Mouse (Mus musculus) kidney, postnatal 10 days (tissue): ENCODE data around the gene Xaf1.
A peak's percentile ranks its signal among the peaks of the same experiment; 100 is the strongest.

ENCODE experiments used
- DNase-seq: peaks from one replicate; pipeline ENCODE4 v3.0.0; 2021; ENCODE audit warnings: mixed read lengths

The Xaf1 gene

DNA sequence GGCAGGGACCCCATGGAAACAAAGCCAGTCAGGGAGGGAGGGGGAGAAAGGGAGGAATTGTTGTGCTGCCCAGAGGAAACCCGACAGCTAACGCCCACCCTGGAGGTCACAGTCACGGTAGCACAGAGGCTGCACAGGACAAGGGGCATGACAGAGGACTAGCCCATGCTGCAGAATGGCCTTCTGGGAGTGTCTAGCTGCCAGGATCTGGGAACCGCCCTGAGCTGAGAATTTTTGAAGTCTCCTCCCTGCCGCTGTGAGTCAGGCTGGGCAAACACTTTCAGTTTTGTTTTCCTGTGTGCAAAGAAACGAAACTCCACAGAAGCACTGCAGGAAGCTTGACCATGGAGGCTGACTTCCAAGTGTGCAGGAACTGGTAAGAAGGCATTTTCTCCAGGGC, at the start of gene Xaf1:
TSS of gene Xaf1 (plus strand) at position 296 of the 400 bp plus-strand sequence.
- DNase-seq, result peak; percentile 69

DNA sequence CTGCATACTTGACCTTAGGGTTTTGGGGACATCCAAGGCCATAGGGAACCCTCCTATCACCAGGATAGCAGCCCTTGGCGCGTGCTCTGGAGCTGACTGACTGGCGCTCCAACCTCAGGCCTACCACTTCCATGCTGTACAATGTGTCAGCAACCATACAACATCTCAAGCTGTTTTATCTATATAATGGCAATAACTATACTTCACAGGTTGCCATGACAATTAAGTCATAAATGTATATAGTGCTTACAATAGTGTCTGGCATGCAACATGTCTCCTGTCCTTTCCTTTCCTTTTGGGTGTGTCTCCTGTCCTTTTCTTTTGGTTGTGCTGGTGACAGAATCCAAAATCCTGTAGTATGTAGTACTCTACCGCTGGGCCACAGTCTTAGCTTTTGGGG, 45.8 kb upstream of the Xaf1 start:
- no peak for DNase-seq

DNA sequence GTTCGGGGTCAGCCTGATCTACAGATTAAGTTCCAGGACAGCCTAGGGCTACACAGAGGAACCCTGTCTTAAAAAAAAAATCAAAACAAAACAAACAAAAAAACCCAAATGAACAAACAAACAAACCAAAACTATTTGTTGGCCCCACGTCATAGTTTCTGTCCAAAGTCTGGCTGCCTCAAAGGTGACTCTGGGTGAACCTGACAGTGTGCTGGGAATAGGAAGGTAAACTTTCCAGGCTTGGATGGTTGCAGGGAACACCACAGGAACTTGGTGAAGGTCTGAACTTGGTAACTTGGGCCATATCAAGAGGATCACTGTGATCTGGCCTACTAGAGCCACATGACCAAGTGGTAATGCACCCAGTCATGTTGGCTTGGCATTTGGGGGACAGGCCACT, 45.0 kb upstream of the Xaf1 start:
- no peak for DNase-seq

DNA sequence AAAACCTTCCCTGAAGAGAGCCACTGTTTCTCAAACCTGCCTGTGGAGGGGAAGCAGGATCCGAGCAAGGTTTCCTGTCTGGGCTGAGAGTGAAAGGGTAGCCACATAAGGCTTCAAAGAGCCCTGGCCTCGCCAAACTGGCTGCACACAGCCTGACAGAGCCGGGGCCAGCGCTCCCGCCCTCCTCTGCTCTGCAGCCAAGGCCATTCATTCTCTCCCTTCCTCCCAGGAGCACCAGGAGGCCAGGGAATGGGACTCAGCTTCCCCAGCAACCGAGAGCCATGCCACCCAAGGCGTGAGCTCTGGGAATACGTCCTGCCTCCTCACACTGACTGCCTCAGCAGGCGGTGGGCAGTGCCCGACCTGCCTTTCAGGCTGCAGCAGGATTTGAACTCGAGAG, 35.9 kb upstream of the Xaf1 start:
- peak; percentile 9 for DNase-seq

DNA sequence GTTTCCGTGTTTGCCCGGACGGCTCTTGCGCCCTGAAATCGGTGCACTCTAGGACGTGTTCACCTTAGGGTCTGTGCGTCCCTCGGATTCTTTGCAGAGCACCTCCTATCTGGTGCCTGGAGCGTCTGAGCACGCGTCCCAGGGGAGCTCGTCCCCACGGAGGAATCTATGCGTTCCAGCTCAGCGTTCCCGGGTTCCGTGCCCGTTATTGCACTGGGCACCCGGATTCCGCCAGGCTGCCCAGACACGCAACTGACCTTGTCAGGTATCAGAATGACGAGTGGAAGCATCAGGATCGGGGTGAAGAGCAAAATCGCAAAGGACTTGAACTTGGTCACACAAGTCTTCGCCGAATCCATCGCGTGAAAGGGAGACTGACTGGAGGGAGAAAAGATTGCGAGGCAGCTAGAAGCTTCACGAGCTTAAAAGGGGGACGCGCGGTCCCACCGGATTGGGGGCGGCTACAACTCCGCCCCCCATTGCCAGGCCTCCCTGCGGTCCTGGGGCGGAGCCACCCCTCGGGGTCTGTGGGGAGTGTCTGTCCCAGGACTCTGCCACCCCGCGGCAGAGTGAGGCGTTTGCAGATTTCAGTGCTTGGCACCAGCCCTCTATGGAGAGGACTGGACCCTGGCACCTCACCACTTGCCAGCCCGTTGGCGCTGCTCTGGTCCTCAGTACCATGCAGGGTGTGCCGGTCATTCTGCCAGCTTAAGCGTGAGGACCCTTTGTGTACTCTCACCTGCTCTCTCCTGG, 35.0 kb upstream of the Xaf1 start:
- DNase-seq, result peak; percentile 68

DNA sequence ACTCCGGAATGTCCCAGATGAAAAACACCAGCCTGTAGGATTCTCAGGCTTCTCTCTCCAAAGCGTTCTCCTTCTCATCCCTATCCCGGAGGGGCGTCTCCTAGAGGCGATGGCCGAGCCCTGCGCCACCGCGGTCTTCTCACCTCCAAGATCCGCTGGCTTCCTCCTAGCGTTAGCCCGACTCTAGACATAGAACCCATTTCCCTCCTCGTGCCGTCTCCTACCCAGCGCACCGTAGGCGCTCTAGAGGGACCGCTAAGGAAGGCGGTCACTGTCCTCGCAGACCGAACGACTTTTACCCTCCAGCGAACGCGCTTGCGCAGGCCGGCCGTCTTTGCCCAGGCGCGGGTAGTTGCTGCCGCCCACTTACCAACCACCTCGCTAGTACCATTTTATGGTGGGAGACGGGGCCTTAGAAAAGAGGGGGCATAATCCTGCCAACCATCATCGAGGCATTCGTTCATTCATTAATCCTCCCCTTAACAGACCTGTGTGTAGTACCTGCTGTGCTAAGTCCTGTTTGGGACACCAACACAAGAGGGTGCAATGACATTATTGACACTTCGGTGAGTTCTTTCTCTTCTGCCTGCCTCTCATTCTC, 34.4 kb upstream of the Xaf1 start, which contains the start of gene Slc13a5:
TSS of gene Slc13a5 (minus strand) at position 263 of the 601 bp plus-strand sequence.
- peak; percentile 19 for DNase-seq

DNA sequence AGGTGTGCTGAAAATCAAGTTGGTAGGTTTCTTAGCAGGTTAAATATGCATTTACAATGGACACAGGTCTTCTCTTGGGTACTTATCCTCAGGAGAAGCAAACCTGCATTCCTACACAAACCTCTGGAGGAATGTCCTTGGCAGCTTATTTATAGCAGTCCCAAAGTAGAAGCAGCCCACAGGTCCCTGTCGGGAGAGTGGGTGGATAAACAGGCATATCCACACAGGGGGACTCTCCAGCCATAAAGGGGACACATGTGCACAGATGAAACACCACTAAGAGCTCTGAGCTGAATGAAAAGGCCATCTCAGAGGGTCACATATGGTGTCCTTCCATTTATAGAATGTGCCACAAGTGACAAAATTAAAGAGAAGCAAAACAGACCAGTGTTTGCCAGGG, 29.7 kb upstream of the Xaf1 start:
- no peak for DNase-seq

DNA sequence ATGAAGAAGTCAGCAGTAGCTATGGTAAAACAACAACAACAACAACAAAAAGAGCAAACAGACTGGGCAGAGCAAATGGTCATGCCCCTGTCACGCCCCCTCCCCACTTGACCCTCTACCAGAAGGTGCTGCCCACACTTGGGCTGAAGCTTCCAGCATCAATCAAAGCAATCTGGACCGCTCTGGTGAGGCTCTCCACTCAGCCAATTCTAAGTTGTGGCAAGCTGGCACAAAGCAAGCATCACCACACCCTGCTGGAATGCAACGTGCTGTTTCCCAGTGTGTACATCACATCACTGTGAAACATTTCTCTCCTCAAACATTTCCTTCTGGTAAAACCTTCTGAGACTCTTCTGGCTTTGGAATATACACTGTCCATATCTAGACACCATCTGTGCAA, 28.1 kb upstream of the Xaf1 start:
- DNase-seq, result no peak

DNA sequence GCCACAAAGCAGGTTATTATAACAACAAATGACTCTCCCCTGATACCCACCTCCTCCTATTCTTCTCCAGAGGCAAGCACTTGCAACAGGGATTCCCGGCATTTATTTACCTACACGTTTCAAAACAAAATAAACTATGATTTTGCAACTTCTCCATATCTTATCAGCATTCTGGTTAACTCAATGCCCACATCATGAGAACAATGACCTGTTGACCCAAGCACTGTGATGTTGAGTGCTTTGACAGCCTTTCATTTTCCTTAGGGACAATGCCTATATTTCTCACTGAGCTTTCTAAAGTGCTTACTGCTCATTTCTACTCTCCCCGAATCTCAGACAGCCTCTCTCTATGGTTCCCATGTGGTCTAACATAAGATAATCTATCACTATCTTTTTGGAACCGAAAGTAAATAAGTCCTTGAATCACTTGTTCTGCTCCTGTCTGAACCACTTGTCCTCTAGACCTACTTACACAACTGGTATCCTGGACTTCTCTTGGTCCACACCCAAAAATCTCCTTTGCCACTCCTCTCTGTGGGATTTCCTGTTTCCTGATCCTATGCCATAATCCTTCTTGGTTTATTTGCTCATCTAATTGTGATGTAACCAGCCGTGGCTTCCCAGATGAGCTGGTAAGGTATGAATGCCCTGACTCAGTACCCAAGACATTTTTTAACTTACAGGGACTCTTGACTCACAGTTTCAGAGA, 20.1 kb upstream of the Xaf1 start:
- DNase-seq, result no peak

DNA sequence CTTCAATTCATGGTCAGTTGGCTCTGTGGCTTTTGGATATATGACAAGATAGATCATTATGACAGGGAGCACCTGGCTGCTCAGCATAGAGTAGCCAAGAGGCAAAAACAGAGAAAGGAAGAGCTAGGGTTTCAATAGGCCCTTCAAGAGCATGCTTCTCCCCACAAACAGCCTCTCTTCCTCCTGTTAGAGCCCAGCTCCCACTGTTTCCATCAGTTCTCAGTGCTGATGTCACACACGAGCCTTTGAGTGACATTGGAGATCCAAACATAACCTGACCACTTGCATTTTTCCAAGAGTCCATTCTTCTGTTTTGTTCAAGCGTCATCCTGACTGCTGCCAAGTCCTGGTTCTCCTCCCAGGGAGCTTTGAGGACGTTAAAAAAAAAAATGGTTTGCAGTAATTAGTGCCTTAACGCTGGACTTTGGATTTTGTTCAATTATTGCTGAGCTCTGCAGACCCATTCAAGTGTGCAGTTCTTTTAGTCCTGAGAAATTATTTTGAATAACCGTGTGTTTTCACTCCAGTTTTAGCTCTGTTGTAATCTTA, 19.5 kb upstream of the Xaf1 start:
- DNase-seq, result no peak

DNA sequence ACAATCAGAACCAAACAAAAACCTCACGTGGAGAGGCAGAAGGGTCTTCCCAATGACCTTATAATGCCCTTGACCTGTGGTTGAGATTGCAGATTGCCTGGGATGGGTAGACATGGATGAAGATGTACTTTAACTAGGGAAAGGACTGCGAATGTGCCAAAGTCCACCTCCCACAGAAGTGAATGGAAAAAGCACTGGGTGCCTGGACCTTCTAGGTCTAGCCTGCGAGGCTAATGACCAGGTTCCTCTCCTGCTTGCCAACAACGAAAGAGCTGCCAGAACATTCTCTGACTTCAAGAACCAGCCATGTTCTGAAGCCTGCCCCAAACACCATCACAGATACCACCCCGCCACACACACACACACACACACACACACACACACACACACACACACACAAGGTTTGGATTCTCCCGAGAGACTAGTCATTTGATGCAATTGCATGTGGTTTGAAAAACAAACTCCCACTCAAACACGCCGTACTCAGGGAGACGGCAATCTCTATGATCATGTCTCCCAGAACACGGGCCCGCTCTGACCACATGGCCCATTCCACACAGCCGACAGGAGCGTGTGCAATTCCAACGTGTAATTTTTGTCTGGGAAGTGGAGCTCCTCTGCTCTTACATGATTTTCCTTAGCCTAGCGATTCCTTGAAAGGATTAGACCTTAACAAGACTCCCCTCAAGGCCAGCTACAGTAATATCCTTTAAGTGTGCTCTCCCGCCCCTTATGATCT, 17.8 kb upstream of the Xaf1 start:
- DNase-seq, result no peak

DNA sequence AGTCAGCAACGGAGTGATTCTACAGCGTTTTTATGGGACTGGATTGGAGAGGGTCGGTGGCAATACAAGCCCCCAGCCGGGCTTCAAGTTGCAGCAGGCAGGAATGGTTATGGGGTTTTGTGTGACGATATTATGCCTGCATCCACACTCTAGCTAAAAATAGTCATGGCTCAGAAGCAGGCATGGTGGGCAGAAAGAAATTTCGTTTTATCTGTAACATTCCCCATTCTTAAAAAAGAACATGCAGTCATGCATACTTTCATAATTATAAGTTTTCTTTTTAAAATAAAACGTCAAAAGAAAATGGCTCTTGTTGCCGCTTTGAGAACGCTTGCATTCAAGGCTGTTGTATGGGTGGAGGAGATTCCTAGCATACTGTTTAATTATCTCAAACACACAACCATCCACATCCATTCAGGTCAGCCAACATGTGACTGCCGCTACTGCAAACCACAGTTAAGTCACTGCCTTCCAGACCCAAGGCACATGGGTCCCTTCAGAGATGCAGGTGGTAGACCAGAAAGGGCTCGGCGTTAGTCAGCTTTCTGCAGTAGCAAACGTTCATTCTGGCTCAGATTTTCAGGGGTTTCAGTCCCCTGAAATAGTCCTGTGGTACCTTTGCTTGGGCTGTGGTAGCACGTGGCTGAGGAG, 16.8 kb upstream of the Xaf1 start:
- DNase-seq, result no peak

DNA sequence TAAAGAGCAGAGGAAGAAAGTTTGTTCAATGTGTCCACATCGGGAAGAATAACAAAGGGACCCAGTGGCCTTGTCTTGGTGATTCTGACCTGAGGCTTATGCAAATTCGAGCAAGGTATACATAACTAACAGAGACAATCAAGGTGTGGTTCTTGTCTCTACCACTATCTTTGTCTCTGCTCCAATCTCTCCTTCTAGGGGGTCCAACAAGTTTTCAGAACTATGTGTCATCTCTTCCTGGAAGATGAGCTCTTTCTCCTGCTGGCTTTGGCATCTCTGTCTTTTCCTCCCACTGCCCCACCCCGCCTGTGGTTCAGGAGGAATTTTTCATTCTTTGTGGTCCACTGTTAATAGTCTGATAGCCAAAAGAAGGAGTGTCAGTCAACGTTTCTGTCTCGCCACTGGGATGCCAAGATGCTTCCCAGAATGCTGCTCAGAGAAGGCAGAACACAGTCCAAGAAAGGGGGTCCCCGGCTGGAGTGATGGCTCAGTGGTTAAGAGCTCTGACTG, 15.4 kb upstream of the Xaf1 start:
- no peak for DNase-seq

DNA sequence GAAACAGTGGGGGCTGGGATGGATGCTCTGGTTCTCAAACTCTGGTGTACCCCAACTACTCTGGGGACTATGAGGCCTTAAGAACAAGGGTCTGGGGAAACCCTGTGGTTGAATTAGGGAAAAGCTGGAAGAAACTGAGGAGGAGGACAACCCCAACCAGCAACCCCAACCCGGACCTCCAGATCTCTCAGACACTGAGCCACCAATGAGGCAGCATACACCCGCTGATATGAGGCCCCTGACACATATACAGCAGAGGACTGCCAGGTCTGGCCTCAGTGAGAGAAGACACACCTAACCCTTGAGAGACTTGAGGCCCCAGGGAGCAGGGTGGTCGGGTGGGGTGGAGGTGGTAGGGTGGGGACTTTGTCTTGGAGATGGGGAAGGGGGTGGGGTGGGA, 14.8 kb upstream of the Xaf1 start:
- no peak for DNase-seq

DNA sequence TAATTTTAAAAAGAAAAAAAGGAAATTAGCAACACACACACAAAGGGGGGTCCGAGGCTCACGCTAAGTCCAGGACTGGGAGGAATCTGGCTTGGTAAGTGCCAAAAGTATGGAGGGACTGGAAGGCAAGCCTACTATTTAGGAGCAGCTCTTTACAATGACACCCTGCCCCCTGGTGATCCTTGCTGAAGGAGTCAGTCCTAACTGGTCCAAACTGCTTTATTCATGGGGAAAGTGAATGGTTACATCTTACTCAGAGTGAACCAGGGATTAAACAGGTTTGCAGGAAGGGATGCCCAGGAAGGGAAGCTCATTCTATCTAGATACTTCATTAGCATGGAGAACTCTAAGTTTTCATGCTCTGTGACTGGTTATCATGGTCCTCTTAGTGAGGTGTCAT, 14.3 kb upstream of the Xaf1 start:
- no peak for DNase-seq

DNA sequence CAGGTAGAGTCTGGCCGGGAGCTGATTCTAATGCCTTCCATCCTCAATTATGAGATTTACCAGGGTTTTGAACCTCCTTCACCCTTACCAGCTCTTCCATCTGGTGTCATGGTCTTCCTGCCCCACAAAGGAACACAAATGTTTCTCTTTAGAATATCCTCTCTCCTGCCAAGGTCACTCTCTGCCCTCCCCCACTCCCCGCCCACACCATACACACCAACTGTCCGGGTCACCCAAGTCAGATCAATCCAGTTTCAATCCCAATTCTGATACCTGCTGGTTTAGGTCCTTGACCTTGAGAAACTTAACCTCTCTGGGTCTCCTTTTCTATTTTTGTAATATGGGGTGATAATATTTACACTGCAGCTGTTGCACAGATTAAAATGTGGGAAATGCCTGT, 13.9 kb upstream of the Xaf1 start:
- no peak for DNase-seq

DNA sequence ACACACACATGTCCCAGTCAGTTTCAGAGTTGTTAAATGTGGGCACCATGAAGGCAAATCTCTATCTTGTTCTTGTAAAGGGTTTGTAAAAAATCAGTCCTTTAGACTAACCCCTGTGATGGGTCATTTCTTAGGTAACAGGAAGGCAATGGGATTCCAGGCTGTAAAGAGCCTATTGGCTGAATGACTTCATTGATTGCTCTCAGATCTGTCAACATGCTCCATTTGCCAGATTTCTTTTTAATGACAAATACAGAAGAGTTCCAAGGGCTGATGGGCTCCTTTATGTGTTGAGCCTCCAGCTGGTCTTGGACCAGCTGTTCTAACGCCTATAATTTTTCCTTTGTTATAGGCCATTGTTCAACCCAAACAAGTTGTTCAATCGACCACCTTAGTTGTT, 8.3 kb upstream of the Xaf1 start:
- DNase-seq, result no peak

DNA sequence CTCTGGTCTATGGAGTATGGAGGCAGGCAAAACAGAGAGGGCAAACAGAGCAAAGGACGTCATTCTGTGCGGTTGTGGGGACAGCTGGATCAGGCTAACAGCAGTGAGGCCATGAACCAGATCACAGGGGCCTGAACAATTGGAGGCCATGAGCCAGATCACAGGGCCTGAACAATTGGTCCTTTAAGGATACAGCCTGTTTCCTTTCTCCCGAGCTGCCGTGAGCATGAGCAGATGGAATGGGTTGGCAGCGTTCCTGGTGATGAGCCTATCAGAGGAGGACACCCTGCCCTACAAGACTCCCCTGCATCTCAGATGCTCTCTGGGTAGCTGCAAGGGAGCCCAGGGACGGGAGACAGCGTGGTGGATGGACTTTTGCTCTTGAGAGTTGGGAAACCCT, 801 bp downstream of the Xaf1 start:
- peak; percentile 61 for DNase-seq

DNA sequence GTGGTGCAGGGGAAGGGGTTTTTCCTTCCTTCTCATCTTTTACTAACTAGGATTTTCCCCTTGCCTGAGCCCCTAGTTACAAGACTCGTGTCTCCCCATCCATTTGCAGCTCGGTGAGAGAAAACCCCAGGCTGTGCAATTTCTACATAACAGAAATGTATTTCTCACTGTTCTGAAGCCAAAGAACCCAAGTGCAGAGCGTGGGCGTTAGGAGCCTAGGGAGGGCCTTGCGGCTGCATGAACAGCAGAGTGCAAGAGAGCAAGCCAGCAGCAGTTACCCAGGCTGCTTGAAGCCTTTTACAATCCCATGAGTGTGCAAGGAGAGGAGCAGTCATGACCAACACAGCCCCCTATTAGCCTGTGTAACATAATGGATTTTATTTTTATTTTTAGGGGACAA, 6.0 kb downstream of the Xaf1 start:
- DNase-seq, result no peak

DNA sequence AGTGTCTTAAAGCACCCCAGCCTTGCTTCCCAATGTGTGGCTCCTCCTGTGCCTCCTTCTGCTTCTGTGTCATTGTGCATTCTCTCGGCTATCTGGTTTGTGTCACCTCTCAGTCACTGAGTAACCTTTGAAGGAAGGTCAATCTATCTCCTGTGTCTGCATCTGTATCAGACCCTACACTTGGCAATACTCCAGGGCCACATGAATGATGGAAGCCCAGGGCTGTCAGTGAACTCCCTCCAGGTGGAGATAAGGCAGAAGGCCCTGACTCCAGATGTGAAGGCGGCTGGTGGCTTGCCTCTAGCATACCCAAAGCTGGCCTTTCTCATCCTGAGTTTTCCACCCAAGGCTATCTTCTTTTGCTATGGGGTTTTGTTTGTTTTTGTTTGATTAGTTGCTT, 7.6 kb downstream of the Xaf1 start:
- DNase-seq, result no peak

DNA sequence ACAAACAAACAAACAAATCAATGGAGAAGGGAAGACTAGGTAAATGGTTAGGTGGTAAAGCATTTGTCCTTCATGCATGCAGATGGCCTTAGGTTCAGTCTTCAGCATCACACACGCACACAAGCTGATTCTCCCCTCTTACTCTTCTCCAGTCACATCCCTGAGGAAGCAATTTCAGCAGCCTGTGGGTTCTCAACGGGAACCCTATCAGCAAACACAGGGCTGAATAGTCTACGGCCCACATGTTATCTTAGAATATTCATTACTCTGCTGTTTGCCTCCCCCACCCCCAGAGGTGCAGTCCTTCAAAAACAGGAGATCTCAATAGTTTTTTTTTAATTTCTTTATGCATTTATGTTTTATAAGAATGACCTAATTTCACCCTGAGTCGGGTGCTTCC, 9.1 kb downstream of the Xaf1 start:
- DNase-seq, result no peak

DNA sequence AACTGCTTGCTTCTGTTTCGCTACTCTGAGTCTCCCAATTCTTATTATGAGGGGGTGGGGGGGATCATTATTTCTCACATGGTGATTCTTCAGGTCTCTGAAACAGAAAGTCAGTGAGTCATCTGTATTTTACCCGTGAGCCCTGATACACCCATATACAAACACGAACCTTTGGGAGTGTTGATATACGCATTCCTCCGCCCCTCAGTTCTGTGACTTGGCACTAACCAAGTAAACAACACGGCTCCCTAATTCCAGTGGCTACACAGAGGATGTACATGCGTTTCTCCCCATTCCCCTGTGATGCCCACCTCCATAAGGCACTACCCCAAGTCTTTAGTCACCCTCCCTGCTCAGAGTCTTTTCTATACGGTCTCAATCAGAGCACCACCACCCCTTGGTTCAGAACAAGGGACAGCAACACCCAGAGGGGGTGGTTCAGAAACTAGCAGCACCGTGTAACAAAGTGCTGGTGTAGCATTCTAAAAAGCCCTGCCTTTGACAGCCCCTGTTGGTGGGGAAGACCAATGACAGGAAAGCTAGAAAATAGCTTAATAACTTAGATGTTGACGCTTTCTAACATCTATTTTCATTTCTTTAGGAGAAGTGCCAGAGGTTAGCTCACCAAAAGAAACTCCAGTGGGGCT, 10.0 kb downstream of the Xaf1 start:
- DNase-seq, result no peak
